Mouse (Mus musculus): ENCODE results near the gene E330034G19Rik. TPM values are rescaled to one million over a fixed set of nuclear protein-coding genes. Genes with fewer than 3 reads are reported as not detected.
"Not testable (repeated sequence)": the region's sequence is repeated elsewhere in the genome, so short reads cannot be mapped to it uniquely, and the experiment has no call there.

E330034G19Rik gene
- polyA plus RNA-seq, 1 experiment from 2014 or later = not detected

DNA sequence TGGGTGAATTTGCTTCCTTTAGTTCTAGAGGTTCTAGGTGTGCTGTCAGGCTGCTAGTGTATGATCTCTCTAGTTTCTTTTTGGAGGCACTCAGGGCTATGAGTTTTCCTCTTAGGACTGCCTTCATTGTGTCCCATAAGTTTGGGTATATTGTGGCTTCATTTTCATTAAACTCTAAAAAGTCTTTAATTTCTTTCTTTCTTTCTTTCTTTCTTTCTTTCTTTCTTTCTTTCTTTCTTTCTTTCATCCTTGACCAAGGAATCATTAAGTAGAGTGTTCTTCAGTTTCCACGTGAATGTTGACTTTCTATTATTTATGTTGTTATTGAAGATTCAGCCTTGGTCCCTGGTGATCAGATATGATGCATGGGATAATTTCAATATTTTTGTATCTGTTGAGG, 9.1 kb downstream of the E330034G19Rik start:
- not testable (repeated sequence) for H3K27me3 ChIP-seq (ENCODE audit: control insufficient read depth, insufficient read depth, low read depth, low read length); H3K9me3 ChIP-seq (replicated peaks; ENCODE audit: control insufficient read depth, low read length); H3K36me3 ChIP-seq (ENCODE audit: control insufficient read depth, insufficient read depth); H3K4me1 ChIP-seq (ENCODE audit: control insufficient read depth, low read depth, low read length); H3K27ac ChIP-seq (ENCODE audit: low read length); ATAC-seq (ENCODE audit: low read depth); H3K4me3 ChIP-seq (ENCODE audit: low read depth, low read length); H3K9ac ChIP-seq (ENCODE audit: low read depth, low read length); H3K4me2 ChIP-seq (ENCODE audit: low read depth, low read length)
- WGBS (ENCODE audit: insufficient replicate concordance) = 44% methylated on average over 1 of the region's 1 CpGs

DNA sequence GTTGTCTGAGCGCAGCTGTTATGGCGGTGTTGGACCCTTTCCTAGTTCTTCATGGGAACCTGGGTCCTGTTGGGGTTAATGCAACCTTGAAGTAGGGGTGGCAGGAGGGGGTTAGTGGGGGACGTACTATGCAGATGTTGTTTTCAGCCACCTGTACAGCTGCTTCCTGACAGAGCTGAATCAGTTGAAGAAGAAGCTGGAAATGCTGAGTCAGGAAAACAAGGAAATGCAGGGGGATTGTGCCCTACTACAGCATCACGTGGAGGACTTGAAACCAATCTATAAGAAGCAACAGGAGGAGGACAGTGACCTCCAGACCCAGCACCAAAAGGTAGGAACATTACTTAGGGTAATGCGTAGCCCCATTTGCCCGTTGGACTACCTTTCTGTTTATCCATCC, 13.7 kb downstream of the E330034G19Rik start:
- H3K4me2 ChIP-seq (ENCODE audit: low read depth, low read length) = no peak overlapping the region
- H3K27me3 ChIP-seq (ENCODE audit: control insufficient read depth, insufficient read depth, low read depth, low read length) = no peaks in the 10 kb centered on the region
- H3K4me1 ChIP-seq (ENCODE audit: control insufficient read depth, low read depth, low read length) = no peaks in the 10 kb centered on the region
- no peak for ATAC-seq (ENCODE audit: low read depth)
- no peak overlapping the region for H3K4me3 ChIP-seq (ENCODE audit: low read depth, low read length)
- no peak overlapping the region for H3K9ac ChIP-seq (ENCODE audit: low read depth, low read length)
- no peak overlapping the region for H3K27ac ChIP-seq (ENCODE audit: low read length)
- no peaks in the 10 kb centered on the region for H3K9me3 ChIP-seq (replicated peaks; ENCODE audit: control insufficient read depth, low read length)
- WGBS (ENCODE audit: insufficient replicate concordance) = 55% methylated on average over 6 of the region's 6 CpGs
- H3K36me3 ChIP-seq (ENCODE audit: control insufficient read depth, insufficient read depth) = no peaks in the 10 kb centered on the region

DNA sequence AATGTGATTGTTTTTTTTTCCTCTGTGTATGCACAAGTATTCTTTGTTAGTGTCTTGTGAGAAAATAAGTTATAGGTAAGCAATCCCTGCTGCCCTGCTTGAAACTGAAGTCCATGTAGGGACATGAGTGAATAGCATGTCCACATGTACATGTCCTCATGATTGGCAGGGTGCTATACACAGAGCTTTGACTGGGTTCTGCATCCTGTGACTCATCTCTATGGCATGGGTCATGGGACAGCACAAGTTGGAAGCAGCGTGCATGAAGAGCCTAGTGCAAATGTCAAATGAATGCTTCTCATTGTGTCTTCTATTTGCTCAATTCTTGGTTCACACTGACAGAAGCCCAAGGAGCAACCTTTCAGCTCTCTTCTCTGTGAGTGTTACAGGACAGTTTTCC, 14.1 kb downstream of the E330034G19Rik start:
- WGBS (ENCODE audit: insufficient replicate concordance) = 46% methylated on average over 1 of the region's 1 CpGs

DNA sequence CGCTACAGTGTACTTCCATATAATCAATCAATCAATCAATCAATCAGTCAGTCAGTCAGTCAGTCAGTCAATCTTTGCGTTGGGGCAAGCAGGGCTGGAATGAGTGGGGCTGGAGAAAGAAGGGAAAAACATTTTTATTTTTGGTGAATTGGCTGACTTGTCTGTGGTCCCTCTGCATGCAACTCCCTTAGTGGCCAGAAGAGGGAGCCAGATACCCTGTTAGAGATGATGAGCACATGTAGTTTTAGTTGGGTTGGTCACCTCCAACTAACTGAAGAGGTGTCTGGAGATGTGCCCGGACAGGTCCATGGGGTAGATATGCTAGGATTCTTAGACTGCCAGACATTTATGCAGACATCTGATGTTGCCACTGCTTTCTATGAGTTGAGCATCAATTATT, 18.1 kb downstream of the E330034G19Rik start:
- Histone ChIP-seq H3K4me1 (ENCODE audit: control insufficient read depth, low read depth, low read length) (no peaks in the 10 kb centered on the region), H3K9me3 (replicated peaks; ENCODE audit: control insufficient read depth, low read length) (no peaks in the 10 kb centered on the region), H3K9ac (ENCODE audit: low read depth, low read length) (no peak overlapping the region), H3K27ac (ENCODE audit: low read length) (no peak overlapping the region), H3K4me3 (ENCODE audit: low read depth, low read length) (no peak overlapping the region), H3K4me2 (ENCODE audit: low read depth, low read length) (no peak overlapping the region), H3K27me3 (ENCODE audit: control insufficient read depth, insufficient read depth, low read depth, low read length) (no peaks in the 10 kb centered on the region), H3K36me3 (ENCODE audit: control insufficient read depth, insufficient read depth) (no peaks in the 10 kb centered on the region)
- WGBS (ENCODE audit: insufficient replicate concordance) = 21% methylated on average over 3 of the region's 3 CpGs
- ATAC-seq (ENCODE audit: low read depth) = no peak

More for the DNA sequence above, 14.1 kb downstream of the E330034G19Rik start:
- Histone ChIP-seq H3K4me1 (ENCODE audit: control insufficient read depth, low read depth, low read length) (no peaks in the 10 kb centered on the region), H3K4me3 (ENCODE audit: low read depth, low read length) (no peak overlapping the region), H3K4me2 (ENCODE audit: low read depth, low read length) (no peak overlapping the region), H3K27ac (ENCODE audit: low read length) (no peak overlapping the region), H3K9me3 (replicated peaks; ENCODE audit: control insufficient read depth, low read length) (no peaks in the 10 kb centered on the region), H3K27me3 (ENCODE audit: control insufficient read depth, insufficient read depth, low read depth, low read length) (no peaks in the 10 kb centered on the region), H3K9ac (ENCODE audit: low read depth, low read length) (no peak overlapping the region), H3K36me3 (ENCODE audit: control insufficient read depth, insufficient read depth) (no peaks in the 10 kb centered on the region)
- no peak for ATAC-seq (ENCODE audit: low read depth)

DNA sequence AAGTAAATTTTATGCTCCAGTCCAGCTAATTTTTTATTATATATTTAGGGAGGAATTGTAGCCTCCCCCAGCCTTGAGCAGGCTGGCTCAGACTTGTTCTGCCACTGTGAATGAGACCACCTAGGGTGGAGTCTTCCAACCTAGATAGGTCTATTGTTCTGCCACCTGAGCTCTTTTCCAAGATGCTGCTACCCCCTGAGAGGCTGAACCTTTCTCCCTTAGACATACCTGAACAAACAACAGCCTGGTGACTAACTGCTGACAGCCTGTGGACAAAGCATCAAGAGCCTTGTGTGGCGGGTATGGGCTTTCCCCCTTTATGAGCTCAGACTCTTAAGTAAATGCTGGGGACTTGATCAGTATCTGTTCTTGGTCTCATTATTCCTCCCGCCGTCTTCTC, 54.0 kb downstream of the E330034G19Rik start:
- H3K4me2 ChIP-seq (ENCODE audit: low read depth, low read length) = not testable (repeated sequence)

DNA sequence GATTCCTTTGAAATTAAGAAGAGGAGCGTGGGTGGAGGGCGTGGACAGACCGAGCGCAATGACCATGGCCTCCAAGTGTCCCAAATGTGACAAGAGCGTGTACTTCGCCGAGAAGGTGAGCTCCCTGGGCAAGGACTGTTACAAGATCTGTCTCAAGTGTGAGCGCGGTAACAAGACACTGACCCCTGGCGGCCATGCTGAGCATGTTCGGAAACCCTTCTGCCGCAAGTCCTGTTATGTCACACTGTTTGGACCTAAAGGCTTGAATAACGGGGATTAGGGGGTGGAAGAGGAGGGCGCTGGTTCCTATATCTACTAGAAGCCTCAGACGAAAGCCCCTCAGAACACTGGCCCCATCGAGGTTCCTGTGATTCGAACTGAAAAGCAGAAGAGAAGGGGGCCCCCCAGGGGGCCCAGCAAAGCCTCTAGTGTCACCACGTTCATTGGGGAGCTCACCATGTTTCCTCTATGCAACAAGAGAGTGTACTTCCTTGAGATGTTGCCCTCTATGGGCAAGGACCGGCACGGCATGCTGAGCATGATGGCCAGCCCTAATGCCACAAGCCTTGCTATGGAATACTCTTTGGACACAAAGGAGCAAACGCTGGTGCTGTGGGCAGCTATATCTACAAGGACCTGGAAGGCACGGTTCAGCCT, 65.4 kb downstream of the E330034G19Rik start:
- Histone ChIP-seq H3K9ac (ENCODE audit: low read depth, low read length) (no peak overlapping the region), H3K4me1 (ENCODE audit: control insufficient read depth, low read depth, low read length) (no peaks in the 10 kb centered on the region), H3K36me3 (ENCODE audit: control insufficient read depth, insufficient read depth) (no peaks in the 10 kb centered on the region), H3K27ac (ENCODE audit: low read length) (no peak overlapping the region), H3K9me3 (replicated peaks; ENCODE audit: control insufficient read depth, low read length) (no peaks in the 10 kb centered on the region), H3K4me2 (ENCODE audit: low read depth, low read length) (no peak overlapping the region), H3K27me3 (ENCODE audit: control insufficient read depth, insufficient read depth, low read depth, low read length) (no peaks in the 10 kb centered on the region), H3K4me3 (ENCODE audit: low read depth, low read length) (no peak overlapping the region)
- 49% methylated on average over 22 of the region's 22 CpGs for WGBS (ENCODE audit: insufficient replicate concordance)
- ATAC-seq (ENCODE audit: low read depth) = no peak

More for the DNA sequence above, 54.0 kb downstream of the E330034G19Rik start:
- H3K4me1 ChIP-seq (ENCODE audit: control insufficient read depth, low read depth, low read length); H3K4me3 ChIP-seq (ENCODE audit: low read depth, low read length); H3K9me3 ChIP-seq (replicated peaks; ENCODE audit: control insufficient read depth, low read length); H3K9ac ChIP-seq (ENCODE audit: low read depth, low read length); H3K27me3 ChIP-seq (ENCODE audit: control insufficient read depth, insufficient read depth, low read depth, low read length); ATAC-seq (ENCODE audit: low read depth); H3K36me3 ChIP-seq (ENCODE audit: control insufficient read depth, insufficient read depth); H3K27ac ChIP-seq (ENCODE audit: low read length): not testable (repeated sequence)
- WGBS (ENCODE audit: insufficient replicate concordance) = 66% methylated on average over 3 of the region's 3 CpGs

Other genes starting within 250 kb of the E330034G19Rik start
- 0.77 and 0.83 TPM in 2 replicates for gene Dlg5, start 47.3 kb upstream of the E330034G19Rik start, polyA plus RNA-seq (2015; fragmentation: Nextera tagmentation; extraction: Ambion mirVana)
- 6.5 TPM in 2 replicates for gene Polr3a, start 193.8 kb downstream of the E330034G19Rik start, polyA plus RNA-seq (2015; fragmentation: Nextera tagmentation; extraction: Ambion mirVana)
- 374 and 426 TPM in 2 replicates for gene Rps24, start 193.9 kb downstream of the E330034G19Rik start, polyA plus RNA-seq (2015; fragmentation: Nextera tagmentation; extraction: Ambion mirVana)

Data from liver, embryonic 16.5 days (tissue).